Mouse (Mus musculus): ENCODE measurements at regions not wholly inside any gene's neighbourhood (a gene's known extent, or its start where the extent isn't known, plus 50 kb on each side); places are given as distances from the start of the nearest gene placed in this dataset.

- Histone ChIP-seq H3K4me1 (replicated peaks; ENCODE audit: control insufficient read depth, insufficient read depth, low read length) (no peaks in the 10 kb centered on the region), H3K4me2 (replicated peaks) (no peak overlapping the region), H3K27ac (no peak overlapping the region), H3K9me3 (ENCODE audit: control insufficient read depth, low read length) (no peaks in the 10 kb centered on the region), H3K4me3 (replicated peaks; ENCODE audit: low read length) (no peak overlapping the region), H3K27me3 (ENCODE audit: control insufficient read depth, insufficient read depth, low read length) (no peaks in the 10 kb centered on the region), H3K36me3 (replicated peaks; ENCODE audit: control insufficient read depth, insufficient read depth) (no peaks in the 10 kb centered on the region), H3K9ac (no peak overlapping the region)
- no peak for ATAC-seq (ENCODE audit: low FRiP score)
- DNase-seq (ENCODE audit: low spot score): no peak
- 89% methylated on average over 7 of the region's 7 CpGs for WGBS
These were observed 99.1 kb upstream of the Mkln1 start for GRCm38 (mm10) chr6:31299395-31299794.

DNA sequence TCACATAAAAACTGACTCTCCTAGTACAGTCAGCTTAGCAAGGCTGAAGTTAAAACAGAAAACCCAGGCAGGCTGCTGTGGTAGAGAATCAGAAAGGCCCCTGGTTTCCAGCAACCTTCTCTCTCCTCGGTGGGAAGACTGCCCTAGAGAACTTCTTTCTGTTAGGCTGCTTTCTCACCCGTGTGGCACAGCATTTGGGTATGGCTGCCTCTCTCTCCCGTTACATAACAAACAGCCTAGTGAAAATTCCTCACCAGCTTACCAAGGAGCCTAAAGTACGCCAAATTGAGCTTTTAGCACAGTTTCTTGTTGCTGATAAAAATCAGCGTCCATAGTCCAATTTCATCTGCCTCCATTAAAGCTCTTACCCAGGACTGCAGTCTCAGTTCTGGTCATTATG lies 92.8 kb upstream of the Mkln1 start:
- no peak overlapping the region for H3K27ac ChIP-seq
- H3K4me2 ChIP-seq (replicated peaks): no peak overlapping the region
- H3K9me3 ChIP-seq (ENCODE audit: control insufficient read depth, low read length): no peaks in the 10 kb centered on the region
- WGBS: 69% methylated on average over 5 of the region's 5 CpGs
- DNase-seq (ENCODE audit: low spot score) (no peak), ATAC-seq (ENCODE audit: low FRiP score) (no peak)
- H3K4me3 ChIP-seq (replicated peaks; ENCODE audit: low read length): no peak overlapping the region
- no peaks in the 10 kb centered on the region for H3K27me3 ChIP-seq (ENCODE audit: control insufficient read depth, insufficient read depth, low read length)
- no peaks in the 10 kb centered on the region for H3K36me3 ChIP-seq (replicated peaks; ENCODE audit: control insufficient read depth, insufficient read depth)
- no peak overlapping the region for H3K9ac ChIP-seq
- H3K4me1 ChIP-seq (replicated peaks; ENCODE audit: control insufficient read depth, insufficient read depth, low read length): no peaks in the 10 kb centered on the region

GRCm38 (mm10) chr6:31307047-31307633 lies 91.4 kb upstream of the Mkln1 start:
- Histone ChIP-seq H3K27ac (no peak overlapping the region), H3K4me1 (replicated peaks; ENCODE audit: control insufficient read depth, insufficient read depth, low read length) (no peaks in the 10 kb centered on the region), H3K4me3 (replicated peaks; ENCODE audit: low read length) (no peak overlapping the region), H3K36me3 (replicated peaks; ENCODE audit: control insufficient read depth, insufficient read depth) (no peaks in the 10 kb centered on the region), H3K9me3 (ENCODE audit: control insufficient read depth, low read length) (no peaks in the 10 kb centered on the region), H3K4me2 (replicated peaks) (no peak overlapping the region), H3K9ac (no peak overlapping the region), H3K27me3 (ENCODE audit: control insufficient read depth, insufficient read depth, low read length) (no peaks in the 10 kb centered on the region)
- WGBS: 65% methylated on average over 5 of the region's 5 CpGs
- ATAC-seq (ENCODE audit: low FRiP score) (no peak), DNase-seq (ENCODE audit: low spot score) (no peak)

DNA sequence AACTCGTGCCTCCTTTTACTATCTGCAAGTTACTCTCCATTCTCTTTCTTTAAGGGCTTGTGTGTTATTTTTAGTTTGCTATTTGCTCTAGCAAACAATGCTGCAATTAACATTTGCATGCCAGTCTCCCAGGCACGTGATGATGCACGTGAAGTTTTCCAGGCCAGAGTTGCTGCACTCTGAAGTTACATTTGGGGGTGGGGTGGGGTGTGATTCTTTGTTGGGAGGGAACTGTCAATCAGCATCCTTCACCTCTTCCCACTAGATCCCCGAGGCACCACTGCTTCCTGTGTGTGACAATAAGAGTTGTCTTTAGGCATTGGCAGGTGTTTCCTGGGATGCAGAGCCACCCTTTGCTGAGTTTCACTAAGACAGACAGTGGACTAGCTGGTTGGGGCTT lies 90.6 kb upstream of the Mkln1 start:
- Histone ChIP-seq H3K9me3 (ENCODE audit: control insufficient read depth, low read length) (no peaks in the 10 kb centered on the region), H3K4me2 (replicated peaks) (no peak overlapping the region), H3K4me1 (replicated peaks; ENCODE audit: control insufficient read depth, insufficient read depth, low read length) (no peaks in the 10 kb centered on the region), H3K4me3 (replicated peaks; ENCODE audit: low read length) (no peak overlapping the region), H3K27me3 (ENCODE audit: control insufficient read depth, insufficient read depth, low read length) (no peaks in the 10 kb centered on the region), H3K36me3 (replicated peaks; ENCODE audit: control insufficient read depth, insufficient read depth) (no peaks in the 10 kb centered on the region), H3K9ac (no peak overlapping the region), H3K27ac (no peak overlapping the region)
- DNase-seq (ENCODE audit: low spot score): no peak
- no peak for ATAC-seq (ENCODE audit: low FRiP score)
- WGBS: 27% methylated on average over 4 of the region's 4 CpGs

DNA sequence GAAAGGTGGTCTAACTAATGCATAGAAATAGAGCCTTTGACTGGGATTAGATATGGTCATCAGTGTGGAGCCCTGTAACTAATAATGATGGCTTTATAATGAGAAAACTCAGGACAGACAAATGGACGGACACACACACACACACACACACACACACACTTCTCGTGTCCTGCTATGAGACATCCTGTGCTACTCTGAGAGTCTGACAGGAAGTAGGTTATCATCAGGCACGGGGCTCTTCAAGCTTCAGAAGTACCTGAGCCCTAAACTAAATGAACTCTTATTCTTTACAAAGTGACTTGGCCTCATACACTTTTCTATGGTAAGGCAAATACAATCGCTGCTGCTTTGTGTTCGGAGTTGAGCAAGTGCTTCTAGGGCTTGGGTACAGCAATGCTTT lies 87.9 kb upstream of the Mkln1 start:
- Histone ChIP-seq H3K9ac (no peak overlapping the region), H3K4me1 (replicated peaks; ENCODE audit: control insufficient read depth, insufficient read depth, low read length) (no peaks in the 10 kb centered on the region), H3K4me3 (replicated peaks; ENCODE audit: low read length) (no peak overlapping the region), H3K36me3 (replicated peaks; ENCODE audit: control insufficient read depth, insufficient read depth) (no peaks in the 10 kb centered on the region), H3K27me3 (ENCODE audit: control insufficient read depth, insufficient read depth, low read length) (no peaks in the 10 kb centered on the region), H3K9me3 (ENCODE audit: control insufficient read depth, low read length) (no peaks in the 10 kb centered on the region), H3K27ac (no peak overlapping the region), H3K4me2 (replicated peaks) (no peak overlapping the region)
- ATAC-seq (ENCODE audit: low FRiP score) (no peak), DNase-seq (ENCODE audit: low spot score) (no peak)
- 86% methylated on average over 5 of the region's 5 CpGs for WGBS

DNA sequence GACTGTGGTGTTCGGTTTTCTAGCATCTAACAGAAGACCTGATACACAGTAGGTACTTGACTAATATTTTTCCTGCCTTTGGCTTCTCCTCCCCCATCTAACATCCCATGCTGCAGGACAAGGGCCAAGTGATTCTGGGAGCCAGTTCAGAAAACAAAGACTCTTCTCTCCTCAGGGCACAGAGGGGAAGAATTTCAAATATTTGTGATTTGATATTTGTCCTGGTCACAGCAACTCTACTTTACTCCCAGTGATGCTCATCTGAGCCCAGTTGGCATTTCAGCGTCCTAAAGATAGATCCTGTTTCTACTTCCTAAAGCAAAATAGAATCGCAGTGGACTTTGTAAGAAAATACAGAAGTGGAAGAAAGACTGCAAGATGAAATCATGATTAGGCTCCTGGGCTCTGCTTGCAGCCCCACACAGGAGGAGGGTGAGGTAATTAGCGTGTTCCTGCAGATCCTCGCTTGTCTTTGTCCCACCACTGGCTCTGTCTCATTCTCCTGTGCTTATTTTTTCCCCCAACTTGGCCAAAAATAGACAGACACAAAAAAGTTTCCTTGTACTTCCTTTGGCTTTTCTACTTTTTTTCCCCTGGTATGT lies 84.6 kb upstream of the Mkln1 start:
- no peak for ATAC-seq (ENCODE audit: low FRiP score)
- Histone ChIP-seq H3K9me3 (ENCODE audit: control insufficient read depth, low read length) (no peaks in the 10 kb centered on the region), H3K4me2 (replicated peaks) (no peak overlapping the region), H3K36me3 (replicated peaks; ENCODE audit: control insufficient read depth, insufficient read depth) (no peaks in the 10 kb centered on the region), H3K27me3 (ENCODE audit: control insufficient read depth, insufficient read depth, low read length) (peaks cover 8% of the 10 kb centered on the region; the same call in 1 of the 2 replicates), H3K9ac (no peak overlapping the region), H3K4me3 (replicated peaks; ENCODE audit: low read length) (no peak overlapping the region), H3K27ac (no peak overlapping the region), H3K4me1 (replicated peaks; ENCODE audit: control insufficient read depth, insufficient read depth, low read length) (no peaks in the 10 kb centered on the region)
- no peak for DNase-seq (ENCODE audit: low spot score)
- 79% methylated on average over 5 of the region's 5 CpGs for WGBS

GRCm38 (mm10) chr6:31317741-31318225 lies 80.8 kb upstream of the Mkln1 start:
- WGBS: 12% methylated on average over 12 of the region's 12 CpGs
- Histone ChIP-seq H3K36me3 (replicated peaks; ENCODE audit: control insufficient read depth, insufficient read depth) (no peaks in the 10 kb centered on the region), H3K9ac (no peak overlapping the region), H3K27me3 (ENCODE audit: control insufficient read depth, insufficient read depth, low read length) (peaks cover 8% of the 10 kb centered on the region; the same call in 1 of the 2 replicates), H3K4me1 (replicated peaks; ENCODE audit: control insufficient read depth, insufficient read depth, low read length) (no peaks in the 10 kb centered on the region), H3K9me3 (ENCODE audit: control insufficient read depth, low read length) (no peaks in the 10 kb centered on the region), H3K4me3 (replicated peaks; ENCODE audit: low read length) (no peak overlapping the region), H3K27ac (no peak overlapping the region), H3K4me2 (replicated peaks) (peak overlapping the region; percentile 13)
- no peak for DNase-seq (ENCODE audit: low spot score)
- no peak for ATAC-seq (ENCODE audit: low FRiP score)

DNA sequence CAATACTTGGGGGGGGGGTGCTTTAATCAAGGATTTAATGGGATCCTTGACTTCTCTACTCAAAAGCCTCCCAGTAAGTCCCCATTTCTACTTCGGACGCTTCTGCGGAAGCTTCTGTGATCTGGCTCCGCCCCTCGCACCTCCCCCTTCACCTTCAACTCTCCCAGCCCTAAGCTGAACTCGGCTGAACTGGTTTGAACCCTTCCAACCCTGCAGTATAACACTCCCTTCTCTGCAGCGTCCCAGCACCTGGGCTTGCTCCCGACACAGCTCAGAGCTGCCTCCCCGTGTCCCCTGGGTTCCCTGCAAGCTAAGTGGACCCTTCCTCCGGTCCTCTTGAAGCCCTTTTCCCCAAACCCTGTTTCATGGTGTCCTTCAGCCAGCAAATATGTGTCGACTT lies 80.0 kb upstream of the Mkln1 start:
- Histone ChIP-seq H3K4me3 (replicated peaks; ENCODE audit: low read length) (no peak overlapping the region), H3K36me3 (replicated peaks; ENCODE audit: control insufficient read depth, insufficient read depth) (no peaks in the 10 kb centered on the region), H3K9ac (no peak overlapping the region), H3K4me1 (replicated peaks; ENCODE audit: control insufficient read depth, insufficient read depth, low read length) (no peaks in the 10 kb centered on the region), H3K9me3 (ENCODE audit: control insufficient read depth, low read length) (no peaks in the 10 kb centered on the region), H3K27ac (no peak overlapping the region), H3K27me3 (ENCODE audit: control insufficient read depth, insufficient read depth, low read length) (peaks cover 8% of the 10 kb centered on the region; the same call in 1 of the 2 replicates), H3K4me2 (replicated peaks) (peak overlapping the region; percentile 13)
- ATAC-seq (ENCODE audit: low FRiP score): no peak
- no peak for DNase-seq (ENCODE audit: low spot score)
- 6% methylated on average over 11 of the region's 11 CpGs for WGBS

GRCm38 (mm10) chr6:31319431-31319830 lies 79.1 kb upstream of the Mkln1 start:
- Histone ChIP-seq H3K4me2 (replicated peaks) (no peak overlapping the region), H3K9ac (no peak overlapping the region), H3K36me3 (replicated peaks; ENCODE audit: control insufficient read depth, insufficient read depth) (no peaks in the 10 kb centered on the region), H3K4me3 (replicated peaks; ENCODE audit: low read length) (no peak overlapping the region), H3K4me1 (replicated peaks; ENCODE audit: control insufficient read depth, insufficient read depth, low read length) (0 out of 2 replicates have a peak, but pooled peaks cover 3% of the 10 kb centered on the region), H3K9me3 (ENCODE audit: control insufficient read depth, low read length) (no peaks in the 10 kb centered on the region), H3K27me3 (ENCODE audit: control insufficient read depth, insufficient read depth, low read length) (peaks cover 8% of the 10 kb centered on the region; the same call in 1 of the 2 replicates), H3K27ac (no peak overlapping the region)
- ATAC-seq (ENCODE audit: low FRiP score) (no peak), DNase-seq (ENCODE audit: low spot score) (no peak)
- 88% methylated on average over 2 of the region's 2 CpGs for WGBS
